7 mouse cellular contexts compared by ENCODE assay signal in the genomic region with DNA sequence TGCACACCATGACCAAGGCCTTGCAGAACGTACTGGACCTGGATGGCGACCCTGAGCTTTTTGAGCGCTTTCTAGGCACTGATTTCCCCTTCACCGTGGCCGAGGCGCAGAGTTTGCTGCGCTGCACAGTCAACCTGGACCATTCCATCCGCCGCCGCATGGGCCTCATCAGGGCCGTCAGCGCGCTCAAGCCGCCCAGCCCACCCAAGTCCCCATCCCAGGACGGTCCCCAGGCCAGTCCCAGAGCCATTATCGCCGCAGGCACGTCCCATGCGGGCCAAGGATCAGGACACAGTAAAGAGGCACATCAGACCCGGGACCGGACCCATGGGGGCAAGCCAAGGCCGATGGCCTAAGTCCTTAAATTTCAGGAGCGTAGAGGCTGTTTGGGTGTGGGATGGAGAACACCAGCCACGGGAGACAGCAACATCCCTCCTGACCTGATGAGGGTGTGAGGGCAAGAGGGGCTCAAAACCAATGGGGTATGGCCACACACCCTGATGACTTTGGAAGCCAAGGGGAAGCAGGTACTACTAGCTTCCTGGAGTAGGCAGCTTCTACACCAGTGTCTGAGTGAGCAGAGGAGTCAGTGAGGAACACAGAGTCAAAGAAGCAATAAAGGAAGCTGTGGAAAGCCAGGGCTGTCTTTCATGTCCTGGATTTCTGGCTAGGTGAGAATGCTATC. TPM values are rescaled to one million over a fixed set of nuclear protein-coding genes. Genes with fewer than 3 reads are reported as not detected.
DNase-seq lines count a peak whose midpoint lies in the region; ATAC-seq and TF ChIP-seq lines count a peak whose summit lies in the region.

No protein-coding gene starts in this region.

- H3K4me2 ChIP-seq in lung, postnatal 0 days (replicated peaks; ENCODE audit: low read depth, low read length) = peak overlapping the region; percentile 55
- H3K4me2 ChIP-seq in forebrain, embryonic 16.5 days (ENCODE audit: low read length) = peak overlapping the region; percentile 88
- H3K4me2 ChIP-seq in limb, embryonic 15.5 days = peak overlapping the region; percentile 92
- H3K4me2 ChIP-seq in stomach, embryonic 15.5 days = peak overlapping the region; percentile 95

- H3K27ac ChIP-seq in lung, postnatal 0 days (ENCODE audit: low read length) = no peak overlapping the region
- H3K27ac ChIP-seq in forebrain, embryonic 16.5 days (ENCODE audit: low read length) = no peak overlapping the region
- H3K27ac ChIP-seq in limb, embryonic 15.5 days = no peak overlapping the region
- no peak overlapping the region for H3K27ac ChIP-seq in stomach, embryonic 15.5 days

- H3K36me3 ChIP-seq in lung, postnatal 0 days (ENCODE audit: insufficient read depth, low read length) = no peaks in the 10 kb centered on the region
- H3K36me3 ChIP-seq in forebrain, embryonic 16.5 days (ENCODE audit: control insufficient read depth, insufficient read depth) = no peaks in the 10 kb centered on the region; the same call in 1 of the 2 replicates
- H3K36me3 ChIP-seq in limb, embryonic 15.5 days = peaks cover 8% of the 10 kb centered on the region
- 0 out of 2 replicates have a peak, but pooled peaks cover under 1% of the 10 kb centered on the region for H3K36me3 ChIP-seq in stomach, embryonic 15.5 days

- no peak for ATAC-seq in lung, postnatal 0 days
- peak; percentile 39 for ATAC-seq in forebrain, embryonic 16.5 days
- no peak; the same call in 1 of the 2 replicates for ATAC-seq in limb, embryonic 15.5 days (ENCODE audit: insufficient number of reproducible peaks, low FRiP score, low TSS enrichment, low read depth)
- no peak for ATAC-seq in stomach, embryonic 15.5 days (ENCODE audit: insufficient read depth, low FRiP score, low read depth)

- TF ChIP-seq EP300 in lung, postnatal 0 days (IDR thresholded peaks at IDR 0.05) = no peak

- peaks cover 56% of the 10 kb centered on the region for H3K27me3 ChIP-seq in lung, postnatal 0 days (replicated peaks; ENCODE audit: insufficient read depth, low read length)
- H3K27me3 ChIP-seq in forebrain, embryonic 16.5 days (replicated peaks; ENCODE audit: control insufficient read depth, insufficient read depth, low read length) = peaks cover 47% of the 10 kb centered on the region
- H3K27me3 ChIP-seq in limb, embryonic 15.5 days = peaks cover 66% of the 10 kb centered on the region
- H3K27me3 ChIP-seq in stomach, embryonic 15.5 days (replicated peaks) = peaks cover 60% of the 10 kb centered on the region

- no peak overlapping the region for H3K9ac ChIP-seq in lung, postnatal 0 days (replicated peaks; ENCODE audit: low read depth)
- H3K9ac ChIP-seq in forebrain, embryonic 16.5 days (replicated peaks; ENCODE audit: low read depth, low read length) = peak overlapping the region; percentile 61
- H3K9ac ChIP-seq in limb, embryonic 15.5 days = no peak overlapping the region
- H3K9ac ChIP-seq in stomach, embryonic 15.5 days = 0 out of 2 replicates have a peak overlapping the region, but pooled peaks have one; percentile 6

- TF ChIP-seq CTCF in lung, postnatal 0 days (IDR thresholded peaks at IDR 0.05) = no peak

- peaks cover 18% of the 10 kb centered on the region for H3K4me1 ChIP-seq in lung, postnatal 0 days (ENCODE audit: insufficient read depth, low read depth, low read length)
- peaks cover 23% of the 10 kb centered on the region for H3K4me1 ChIP-seq in forebrain, embryonic 16.5 days (replicated peaks; ENCODE audit: control insufficient read depth, insufficient read depth, low read length)
- H3K4me1 ChIP-seq in limb, embryonic 15.5 days = peaks cover 28% of the 10 kb centered on the region
- peaks cover 27% of the 10 kb centered on the region for H3K4me1 ChIP-seq in stomach, embryonic 15.5 days

- no peak for DNase-seq in lung, postnatal 0 days (ENCODE audit: low spot score)
- DNase-seq in lung, postnatal 10 days = no peak
- no peak for DNase-seq in cerebellum, postnatal 36 days
- DNase-seq in embryo, embryonic 9.5 days (ENCODE audit: extremely low spot score) = no peak

- H3K9me3 ChIP-seq in lung, postnatal 0 days (ENCODE audit: low read length) = no peaks in the 10 kb centered on the region
- no peaks in the 10 kb centered on the region for H3K9me3 ChIP-seq in forebrain, embryonic 16.5 days (ENCODE audit: control insufficient read depth, low read length)
- H3K9me3 ChIP-seq in limb, embryonic 15.5 days = no peaks in the 10 kb centered on the region
- H3K9me3 ChIP-seq in stomach, embryonic 15.5 days = no peaks in the 10 kb centered on the region

- WGBS in lung, postnatal 0 days = 15% methylated on average over 24 of the region's 24 CpGs
- WGBS in forebrain, embryonic 16.5 days = 11% methylated on average over 24 of the region's 24 CpGs
- 14% methylated on average over 24 of the region's 24 CpGs for WGBS in limb, embryonic 15.5 days
- 16% methylated on average over 24 of the region's 24 CpGs for WGBS in stomach, embryonic 15.5 days

- H3K4me3 ChIP-seq in lung, postnatal 0 days (ENCODE audit: low read depth, low read length) = peak overlapping the region; percentile 34
- H3K4me3 ChIP-seq in forebrain, embryonic 16.5 days (replicated peaks; ENCODE audit: low read length) = peak overlapping the region; percentile 51
- H3K4me3 ChIP-seq in limb, embryonic 15.5 days = peak overlapping the region; percentile 44
- peak overlapping the region; percentile 44 for H3K4me3 ChIP-seq in stomach, embryonic 15.5 days (replicated peaks)

RNA-seq across cellular contexts. Expression of a gene that starts 6.9 kb away (rescaled TPM):
- 0.05 and 0.15 TPM in 2 replicates for polyA plus RNA-seq in lung, postnatal 0 days (2015; fragmentation: Nextera tagmentation; extraction: Ambion mirVana)
- 0.81 and 0.90 TPM in 2 replicates for polyA plus RNA-seq in forebrain, embryonic 16.5 days (2015; fragmentation: Nextera tagmentation; extraction: Ambion mirVana)
- polyA plus RNA-seq in limb, embryonic 15.5 days (2015; fragmentation: Nextera tagmentation; extraction: Ambion mirVana) = 1.7 and 2.5 TPM in 2 replicates
- 0.30 and 0.83 TPM in 2 replicates for polyA plus RNA-seq in stomach, embryonic 15.5 days (2015; fragmentation: Nextera tagmentation; extraction: Ambion mirVana)

RNA-seq across cellular contexts. Expression of a gene that starts 16.4 kb away (rescaled TPM):
- 85.5 and 91.9 TPM in 2 replicates for polyA plus RNA-seq in lung, postnatal 0 days (2015; fragmentation: Nextera tagmentation; extraction: Ambion mirVana)
- polyA plus RNA-seq in forebrain, embryonic 16.5 days (2015; fragmentation: Nextera tagmentation; extraction: Ambion mirVana) = 29.4 and 31.2 TPM in 2 replicates
- polyA plus RNA-seq in limb, embryonic 15.5 days (2015; fragmentation: Nextera tagmentation; extraction: Ambion mirVana) = 94.7 and 97.9 TPM in 2 replicates
- 103 and 105 TPM in 2 replicates for polyA plus RNA-seq in stomach, embryonic 15.5 days (2015; fragmentation: Nextera tagmentation; extraction: Ambion mirVana)

RNA-seq across cellular contexts. Expression of a gene that starts 16.4 kb away (rescaled TPM):
- 2.6 and 3.0 TPM in 2 replicates for polyA plus RNA-seq in lung, postnatal 0 days (2015; fragmentation: Nextera tagmentation; extraction: Ambion mirVana)
- polyA plus RNA-seq in forebrain, embryonic 16.5 days (2015; fragmentation: Nextera tagmentation; extraction: Ambion mirVana) = 3.7 and 4.9 TPM in 2 replicates
- polyA plus RNA-seq in limb, embryonic 15.5 days (2015; fragmentation: Nextera tagmentation; extraction: Ambion mirVana) = 1.8 and 2.0 TPM in 2 replicates
- 2.2 and 2.4 TPM in 2 replicates for polyA plus RNA-seq in stomach, embryonic 15.5 days (2015; fragmentation: Nextera tagmentation; extraction: Ambion mirVana)

RNA-seq across cellular contexts. Expression of a gene that starts 38.3 kb away (rescaled TPM):
- 19.1 and 20.3 TPM in 2 replicates for polyA plus RNA-seq in lung, postnatal 0 days (2015; fragmentation: Nextera tagmentation; extraction: Ambion mirVana)
- 31.9 and 38.8 TPM in 2 replicates for polyA plus RNA-seq in forebrain, embryonic 16.5 days (2015; fragmentation: Nextera tagmentation; extraction: Ambion mirVana)
- polyA plus RNA-seq in limb, embryonic 15.5 days (2015; fragmentation: Nextera tagmentation; extraction: Ambion mirVana) = 25.1 and 26.3 TPM in 2 replicates
- polyA plus RNA-seq in stomach, embryonic 15.5 days (2015; fragmentation: Nextera tagmentation; extraction: Ambion mirVana) = 25.3 and 28.2 TPM in 2 replicates

RNA-seq across cellular contexts. Expression of a gene that starts 52.5 kb away (rescaled TPM):
- 0.76 and 0.88 TPM in 2 replicates for polyA plus RNA-seq in lung, postnatal 0 days (2015; fragmentation: Nextera tagmentation; extraction: Ambion mirVana)
- polyA plus RNA-seq in forebrain, embryonic 16.5 days (2015; fragmentation: Nextera tagmentation; extraction: Ambion mirVana) = 0.26 TPM in 1 of 2 replicates, not detected in the other
- polyA plus RNA-seq in limb, embryonic 15.5 days (2015; fragmentation: Nextera tagmentation; extraction: Ambion mirVana) = 1.00 and 1.1 TPM in 2 replicates
- polyA plus RNA-seq in stomach, embryonic 15.5 days (2015; fragmentation: Nextera tagmentation; extraction: Ambion mirVana) = 1.7 and 2.6 TPM in 2 replicates

Comparison
In these comparisons a context has a peak if more than half of its experiments do, and no peak if none do; other contexts are left out.
1. H3K9ac ChIP-seq: peak in forebrain, embryonic 16.5 days (single experiment) and stomach, embryonic 15.5 days (single experiment); none in lung, postnatal 0 days (single experiment) and limb, embryonic 15.5 days (single experiment).
2. Peak in every context shown above with its lines, with median percentiles within 50 percentile points of each other: H3K4me2 ChIP-seq and H3K4me3 ChIP-seq.